Mouse (Mus musculus): ENCODE data around the gene Car9.

DNA sequence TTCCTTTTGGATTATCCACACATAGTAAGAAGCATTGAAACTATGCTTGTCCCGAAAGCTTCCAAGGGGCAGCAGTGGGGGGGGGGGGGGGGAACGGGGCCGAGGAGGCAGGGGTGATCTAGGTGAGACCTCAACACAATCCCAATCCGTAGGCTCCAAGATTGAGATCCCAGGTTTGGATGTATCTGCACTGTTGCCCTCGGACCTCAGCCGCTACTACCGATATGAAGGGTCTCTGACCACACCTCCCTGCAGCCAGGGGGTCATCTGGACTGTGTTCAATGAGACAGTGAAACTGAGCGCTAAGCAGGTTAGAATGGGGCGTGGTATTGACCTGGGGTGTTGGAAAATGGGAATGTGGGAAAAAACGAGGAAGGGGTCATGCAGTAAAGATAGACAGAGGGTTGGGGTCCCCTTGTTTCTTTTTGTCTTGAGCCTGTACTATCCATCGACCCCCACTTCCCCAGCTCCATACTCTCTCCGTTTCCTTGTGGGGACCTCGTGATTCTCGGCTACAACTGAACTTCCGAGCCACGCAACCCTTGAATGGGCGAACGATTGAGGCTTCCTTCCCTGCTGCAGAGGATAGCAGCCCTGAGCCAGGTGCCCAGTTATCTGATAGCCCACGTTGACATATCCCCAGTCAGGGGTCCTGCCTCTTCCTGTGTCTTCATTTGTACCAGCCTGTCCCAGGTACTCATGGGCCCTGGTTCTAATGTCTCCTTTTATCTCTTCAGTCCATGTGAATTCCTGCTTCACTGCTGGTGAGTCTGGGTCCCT lies 5.1 kb downstream of the Car9 start:
- TF ChIP-seq MAFK (IDR thresholded peaks at IDR 0.05; ENCODE audit: insufficient replicate concordance, low read length) = no peak
- TF ChIP-seq TCF12 (IDR thresholded peaks at IDR 0.05; ENCODE audit: low read depth, low read length) = no peak
- no peak for TF ChIP-seq ELF1 (IDR thresholded peaks at IDR 0.05; ENCODE audit: low read depth, low read length)
- TF ChIP-seq GABPA (IDR thresholded peaks at IDR 0.05; ENCODE audit: insufficient replicate concordance, low read depth, low read length) = no peak
- no peak for TF ChIP-seq KAT2A (IDR thresholded peaks at IDR 0.05; ENCODE audit: insufficient replicate concordance, low read length)
- no peak for TF ChIP-seq MXI1 (IDR thresholded peaks at IDR 0.05; ENCODE audit: low read depth, low read length)
- no peak for TF ChIP-seq POLR2A (IDR thresholded peaks at IDR 0.05; ENCODE audit: low read depth, low read length)
- no peak for TF ChIP-seq CTCF (conservative IDR thresholded peaks at IDR 0.05 in 1 of 2, IDR thresholded peaks at IDR 0.05 in 1 of 2; ENCODE audit: low read depth in 2 of 2, low read length in 2 of 2)

Measured in CH12.LX (cell line).